Mouse (Mus musculus) activated CD4-positive, CD25-positive, alpha-beta regulatory T cell (primary cell): ENCODE measurements around the gene Usf2. TPM values are rescaled to one million over a fixed set of nuclear protein-coding genes. Genes with fewer than 3 reads are reported as not detected.

ENCODE experiments used
- polyA plus RNA-seq, 2 experiments: library from polyadenylated mRNA; unstranded; fragments of 100-300 nt; shearing (Covaris generic); gene quantifications; one replicate each; pipeline ENCODE4 v1.2.1; 2017

Usf2 gene
- 10 to 100 TPM; 13.0 to 18.6 TPM for polyA plus RNA-seq

GRCm38 (mm10) chr7:30956756-30957366 is at the start of gene Usf2:
Usf2 (minus strand) TSS chr7:30956803.

GRCm38 (mm10) chr7:30973501-30974289 is 17.1 kb upstream of the Usf2 start, which contains the start of gene Fam187b:
Fam187b (plus strand) TSS chr7:30973790.

GRCm38 (mm10) chr7:30973251-30973500 is 16.6 kb upstream of the Usf2 start, which contains the start of gene Lsr:
Lsr (minus strand) TSS chr7:30973464.

GRCm38 (mm10) chr7:30943909-30944635 is 12.5 kb downstream of the Usf2 start, which contains the start of gene Hamp:
Hamp (minus strand) TSS chr7:30944032.

GRCm38 (mm10) chr7:30924581-30924980 is 32.0 kb downstream of the Usf2 start, which contains the start of gene Hamp2:
Hamp2 (minus strand) TSS chr7:30924681.

GRCm38 (mm10) chr7:30914732-30915131 is 41.9 kb downstream of the Usf2 start, which contains the start of gene Mag:
Mag (minus strand) TSS chr7:30914873.

Other genes with a start within 250 kb of the Usf2 start
- gene Atp4a, start 244.6 kb downstream of the Usf2 start, polyA plus RNA-seq: under 1 TPM in 1 of 2 experiments, not detected in 1; 0.34 TPM
- 100 to 1,000 TPM in 1 of 2 experiments, 10 to 100 TPM in 1; 85.3 to 135 TPM for gene Tmem147, start 227.3 kb downstream of the Usf2 start, polyA plus RNA-seq
- under 1 TPM; 0.34 to 0.55 TPM for gene Gapdhs, start 213.1 kb downstream of the Usf2 start, polyA plus RNA-seq
- gene Sbsn, start 205.3 kb downstream of the Usf2 start, polyA plus RNA-seq: 1 to 10 TPM in 1 of 2 experiments, not detected in 1; 2.9 TPM
- gene Dmkn, start 193.0 kb downstream of the Usf2 start, polyA plus RNA-seq: not detected
- not detected for gene Krtdap, start 168.9 kb downstream of the Usf2 start, polyA plus RNA-seq
- gene Ffar2, start 133.0 kb downstream of the Usf2 start, polyA plus RNA-seq: under 1 TPM; 0.27 to 0.69 TPM
- gene Ffar3, start 100.6 kb downstream of the Usf2 start, polyA plus RNA-seq: not detected
- gene Ffar1, start 95.2 kb downstream of the Usf2 start, polyA plus RNA-seq: under 1 TPM in 1 of 2 experiments, not detected in 1; 0.11 TPM
- gene Cd22, start 76.5 kb downstream of the Usf2 start, polyA plus RNA-seq: 1 to 10 TPM; 5.6 to 8.0 TPM
- gene Mag, start 41.9 kb downstream of the Usf2 start, polyA plus RNA-seq: under 1 TPM in 1 of 2 experiments, not detected in 1; 0.47 TPM
- gene Hamp2, start 32.1 kb downstream of the Usf2 start, polyA plus RNA-seq: not detected
- gene Hamp, start 12.8 kb downstream of the Usf2 start, polyA plus RNA-seq: under 1 TPM in 1 of 2 experiments, not detected in 1; 0.76 TPM
- 10 to 100 TPM; 10.5 to 23.2 TPM for gene Lsr, start 16.7 kb upstream of the Usf2 start, polyA plus RNA-seq
- gene Fam187b, start 17.0 kb upstream of the Usf2 start, polyA plus RNA-seq: under 1 TPM in 1 of 2 experiments, not detected in 1; 0.83 TPM
- 1,000 to 10,000 TPM; 1,294 to 2,250 TPM for gene Fxyd5, start 85.7 kb upstream of the Usf2 start, polyA plus RNA-seq
- gene Fxyd7, start 94.7 kb upstream of the Usf2 start, polyA plus RNA-seq: not detected
- gene Fxyd1, start 100.4 kb upstream of the Usf2 start, polyA plus RNA-seq: under 1 TPM; 0.72 to 0.98 TPM
- gene Lgi4, start 102.5 kb upstream of the Usf2 start, polyA plus RNA-seq: under 1 TPM in 1 of 2 experiments, not detected in 1; 0.72 TPM
- not detected for gene Fxyd3, start 119.9 kb upstream of the Usf2 start, polyA plus RNA-seq
- gene Hpn, start 158.5 kb upstream of the Usf2 start, polyA plus RNA-seq: 10 to 100 TPM in 1 of 2 experiments, 1 to 10 TPM in 1; 9.4 to 13.2 TPM
- gene Scn1b, start 170.2 kb upstream of the Usf2 start, polyA plus RNA-seq: 1 to 10 TPM; 1.5 to 3.2 TPM
- gene Gramd1a, start 199.1 kb upstream of the Usf2 start, polyA plus RNA-seq: 100 to 1,000 TPM; 276 to 323 TPM